Mouse (Mus musculus): ENCODE measurements around the gene B4galnt3. TPM values are rescaled to one million over a fixed set of nuclear protein-coding genes. Genes with fewer than 3 reads are reported as not detected.

B4galnt3 gene
- total RNA-seq, 2 experiments from 2014 or later: 0.20 to 0.28 TPM

- DNase-seq: no peak
Observed at GRCm38 (mm10) chr6:120185012-120185730, 109.2 kb downstream of the B4galnt3 start.

- no peak for DNase-seq
Observed at GRCm38 (mm10) chr6:120183771-120184170, 110.6 kb downstream of the B4galnt3 start.

GRCm38 (mm10) chr6:120182160-120182559, 112.2 kb downstream of the B4galnt3 start:
- DNase-seq: peak; percentile 72 to 78

- DNase-seq: no peak
Observed at GRCm38 (mm10) chr6:120180492-120180891, 113.9 kb downstream of the B4galnt3 start.

- no peak for DNase-seq
Observed at GRCm38 (mm10) chr6:120179756-120180206, 114.6 kb downstream of the B4galnt3 start.

GRCm38 (mm10) chr6:120179044-120179755, 115.2 kb downstream of the B4galnt3 start:
- DNase-seq: no peak

- no peak for DNase-seq
Observed at GRCm38 (mm10) chr6:120175650-120176049, 118.7 kb downstream of the B4galnt3 start.

- peak; percentile 84 to 91 for DNase-seq
Observed at GRCm38 (mm10) chr6:120174602-120175115, 119.7 kb downstream of the B4galnt3 start.

GRCm38 (mm10) chr6:120174028-120174601, 120.2 kb downstream of the B4galnt3 start:
- DNase-seq: no peak

GRCm38 (mm10) chr6:120172294-120173017, 121.9 kb downstream of the B4galnt3 start:
- no peak for DNase-seq

- DNase-seq: no peak
Observed at GRCm38 (mm10) chr6:120167574-120167973, 126.8 kb downstream of the B4galnt3 start.

GRCm38 (mm10) chr6:120164765-120165164, 129.6 kb downstream of the B4galnt3 start:
- no peak for DNase-seq

- DNase-seq: no peak
Observed at GRCm38 (mm10) chr6:120162928-120163327, 131.4 kb downstream of the B4galnt3 start.

- peak; percentile 68 to 81 for DNase-seq
Observed at GRCm38 (mm10) chr6:120159133-120159901, 135.0 kb downstream of the B4galnt3 start.

GRCm38 (mm10) chr6:120157479-120157878, 136.9 kb downstream of the B4galnt3 start:
- no peak for DNase-seq

- peak in 1 of 2 experiments; percentile 64 for DNase-seq
Observed at GRCm38 (mm10) chr6:120155510-120155909, 138.8 kb downstream of the B4galnt3 start.

- DNase-seq: peak; percentile 50 to 85
Observed at GRCm38 (mm10) chr6:120154526-120155309, 139.6 kb downstream of the B4galnt3 start.
